9 mouse cellular contexts compared by ENCODE assay signal in the genomic region with DNA sequence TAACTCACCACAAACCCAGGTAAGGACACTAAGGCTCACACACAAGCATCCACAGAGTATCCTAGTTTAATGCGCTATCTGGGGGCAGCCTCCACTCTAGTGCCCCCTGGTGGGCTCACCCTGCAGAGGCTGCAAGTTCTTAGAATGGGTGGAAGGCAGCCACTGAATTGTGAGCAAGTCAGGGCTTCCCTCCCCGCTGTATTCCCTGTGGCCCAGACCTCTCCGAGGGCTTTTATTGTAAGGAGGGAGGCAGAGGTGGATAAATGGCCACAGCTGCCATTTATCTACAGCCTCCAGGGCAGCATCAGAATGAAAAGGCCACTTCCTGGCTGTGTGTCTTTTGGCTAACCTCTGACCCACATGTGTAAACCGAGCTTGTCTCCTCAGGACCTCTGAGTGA. TPM values are rescaled to one million over a fixed set of nuclear protein-coding genes. Genes with fewer than 3 reads are reported as not detected.
DNase-seq lines count a peak whose midpoint lies in the region; ATAC-seq and TF ChIP-seq lines count a peak whose summit lies in the region.
"Had no signal": no experiment of that assay in that cellular context is flagged by ENCODE, and none has a peak within 500 bp of the region (broad histone marks: within the 10 kb centered on the region; RNA-seq: fewer than 3 reads in every experiment).

No protein-coding gene starts in this region.

- H3K4me2 ChIP-seq in heart, embryonic 12.5 days = no peak overlapping the region
- no peak overlapping the region for H3K4me2 ChIP-seq in neural tube, embryonic 15.5 days
- H3K4me2 ChIP-seq: limb, embryonic 12.5 days had no signal

- no peaks in the 10 kb centered on the region for H3K9me3 ChIP-seq in heart, embryonic 12.5 days (replicated peaks)
- no peaks in the 10 kb centered on the region for H3K9me3 ChIP-seq in neural tube, embryonic 15.5 days (replicated peaks)
- H3K9me3 ChIP-seq: limb, embryonic 12.5 days had no signal

- H3K27me3 ChIP-seq in heart, adult 2 months (ENCODE audit: control insufficient read depth, insufficient read depth, low read length) = no peaks in the 10 kb centered on the region
- H3K27me3 ChIP-seq in heart, embryonic 12.5 days (replicated peaks) = peaks cover 24% of the 10 kb centered on the region; the same call in 1 of the 2 replicates
- no peaks in the 10 kb centered on the region for H3K27me3 ChIP-seq in neural tube, embryonic 15.5 days (replicated peaks)

- no peaks in the 10 kb centered on the region for H3K79me2 ChIP-seq in heart, adult 2 months (replicated peaks; ENCODE audit: control insufficient read depth, insufficient read depth, low read length)

- no peaks in the 10 kb centered on the region for H3K36me3 ChIP-seq in heart, adult 2 months (ENCODE audit: control insufficient read depth, insufficient read depth, low read length)
- no peaks in the 10 kb centered on the region for H3K36me3 ChIP-seq in heart, embryonic 12.5 days
- H3K36me3 ChIP-seq in neural tube, embryonic 15.5 days = peaks cover 23% of the 10 kb centered on the region; the same call in 1 of the 2 replicates
- H3K36me3 ChIP-seq: limb, embryonic 12.5 days had no signal

- no peak for TF ChIP-seq POLR2A in heart, adult 2 months (IDR thresholded peaks at IDR 0.05; ENCODE audit: insufficient read depth, low read depth, low read length)
- no peak for TF ChIP-seq POLR2A in bone marrow macrophage, adult 2 months (IDR thresholded peaks at IDR 0.05; ENCODE audit: borderline replicate concordance, low read depth, low read length)

- intact Hi-C loops in heart, adult 2 months (cut with DNase I) = no loop called here

- WGBS in heart, adult 2 months = 9% methylated on average over 4 of the region's 4 CpGs
- 27% methylated on average over 4 of the region's 4 CpGs for WGBS in heart, embryonic 12.5 days
- 29% methylated on average over 4 of the region's 4 CpGs for whole genome bisulfite sequencing in neural tube, embryonic 15.5 days

- no peak overlapping the region for H3K9ac ChIP-seq in heart, adult 2 months (ENCODE audit: low read depth, low read length)
- no peak overlapping the region for H3K9ac ChIP-seq in heart, embryonic 12.5 days
- H3K9ac ChIP-seq in neural tube, embryonic 15.5 days (replicated peaks) = no peak overlapping the region
- H3K9ac ChIP-seq: limb, embryonic 12.5 days had no signal

- no peak overlapping the region for H3K4me3 ChIP-seq in heart, adult 2 months
- H3K4me3 ChIP-seq in heart, embryonic 12.5 days = no peak overlapping the region
- no peak overlapping the region for H3K4me3 ChIP-seq in neural tube, embryonic 15.5 days (replicated peaks)
- H3K4me3 ChIP-seq in bone marrow macrophage, adult 2 months (ENCODE audit: insufficient read depth, low read length) = no peak overlapping the region
- H3K4me3 ChIP-seq: limb, embryonic 12.5 days had no signal

- no peak for TF ChIP-seq EP300 in heart, adult 2 months (IDR thresholded peaks at IDR 0.05; ENCODE audit: insufficient read depth, low read depth, low read length)

- peak; percentile 79 for TF ChIP-seq CTCF in heart, adult 2 months (IDR thresholded peaks at IDR 0.05)
- peak; percentile 57 for TF ChIP-seq CTCF in bone marrow macrophage, adult 2 months (IDR thresholded peaks at IDR 0.05; ENCODE audit: low read depth, low read length)

- no peak for ATAC-seq in heart, embryonic 12.5 days (ENCODE audit: insufficient number of reproducible peaks, low FRiP score)
- ATAC-seq in neural tube, embryonic 15.5 days (ENCODE audit: low FRiP score) = no peak
- no peak for ATAC-seq in erythroid progenitor cell, adult 5-6 weeks (replicated peaks; ENCODE audit: low FRiP score, poor library complexity, severe bottlenecking)

- H3K4me1 ChIP-seq in heart, adult 2 months (ENCODE audit: control insufficient read depth, insufficient read depth, low read length) = no peaks in the 10 kb centered on the region
- H3K4me1 ChIP-seq in heart, embryonic 12.5 days (replicated peaks) = peaks cover 10% of the 10 kb centered on the region
- peaks cover under 1% of the 10 kb centered on the region; the same call in 1 of the 2 replicates for H3K4me1 ChIP-seq in neural tube, embryonic 15.5 days
- H3K4me1 ChIP-seq in bone marrow macrophage, adult 2 months (ENCODE audit: control insufficient read depth, insufficient read depth, low read length) = no peaks in the 10 kb centered on the region
- H3K4me1 ChIP-seq: limb, embryonic 12.5 days had no signal

- no peak overlapping the region for H3K27ac ChIP-seq in heart, adult 2 months
- H3K27ac ChIP-seq in heart, embryonic 12.5 days (ENCODE audit: poor library complexity, severe bottlenecking) = no peak overlapping the region
- H3K27ac ChIP-seq in neural tube, embryonic 15.5 days (replicated peaks) = no peak overlapping the region
- no peak overlapping the region for H3K27ac ChIP-seq in bone marrow macrophage, adult 2 months (ENCODE audit: insufficient read depth, low read depth, low read length)
- H3K27ac ChIP-seq: limb, embryonic 12.5 days had no signal

- DNase-seq in heart, adult 2 months = peak in 1 of 2 experiments; percentile 37
- peak; percentile 34 for DNase-seq in neural tube, embryonic 10.5 days (ENCODE audit: extremely low spot score, low spot score)
- peak; percentile 42 to 63 for DNase-seq in kidney, postnatal 4 days
- DNase-seq in gastrocnemius, adult 18-20 months (ENCODE audit: low spot score) = no peak

RNA-seq across cellular contexts. Expression of a gene that starts 33.6 kb away (rescaled TPM):
- 10 to 100 TPM; 82.3 to 99.7 TPM for total RNA-seq in heart, adult 2 months (2021)
- polyA plus RNA-seq in heart, adult 2 months (2012; rRNA removed) = 72.3 and 73.8 TPM in 2 replicates
- polyA plus RNA-seq in heart, embryonic 12.5 days (2016; fragmentation: Nextera tagmentation; extraction: Ambion mirVana) = 32.0 and 32.7 TPM in 2 replicates
- polyA plus RNA-seq in neural tube, embryonic 15.5 days (2015; fragmentation: Nextera tagmentation; extraction: Ambion mirVana) = 9.4 and 9.7 TPM in 2 replicates
- 3.6 and 4.3 TPM in 2 replicates for polyA plus RNA-seq in bone marrow macrophage, adult 2 months (2012; ENCODE audit: insufficient read depth, insufficient read length, missing spikeins)
- 0.72 TPM in 1 of 2 replicates, not detected in the other for total RNA-seq in erythroid progenitor cell, adult 5-6 weeks (2015; ENCODE audit: low replicate concordance)
- 0.13 and 3.5 TPM in 2 replicates for total RNA-seq in erythroid progenitor cell, adult 5-6 weeks (2017; ENCODE audit: low replicate concordance)
- 10 to 100 TPM; 57.7 to 80.4 TPM for total RNA-seq in gastrocnemius, adult 18-20 months (2021)
